Mouse (Mus musculus) forebrain, embryonic 12.5 days (tissue): ENCODE measurements at regions not wholly inside any gene's neighbourhood (a gene's known extent, or its start where the extent isn't known, plus 50 kb on each side); places are given as distances from the start of the nearest gene placed in this dataset.

Source experiments
- ATAC-seq: fragments of 200-750 bp; cut with Nextera tagmentation; 2 replicates; pipeline ENCODE4 v1.8.0; 2017; ENCODE audit warnings: moderate TSS enrichment; ENCODE audit not compliant: low FRiP score
- H3K27ac ChIP-seq: fragments of 300-500 bp; sonication (generic); 2 replicates; pipeline ENCODE4 v1.5.1; 2016; ENCODE audit warnings: mild to moderate bottlenecking
- H3K27me3 ChIP-seq: fragments of 300-500 bp; sonication (generic); 2 replicates; pipeline ENCODE4 v1.6.1; 2016; ENCODE audit warnings: mild to moderate bottlenecking
- H3K36me3 ChIP-seq: fragments of 300-500 bp; sonication (generic); replicated peaks from 2 replicates; pipeline ENCODE4 v1.6.1; 2016; ENCODE audit warnings: mild to moderate bottlenecking
- H3K4me1 ChIP-seq: fragments of 300-500 bp; sonication (generic); 2 replicates; pipeline ENCODE4 v1.6.1; 2016
- H3K4me2 ChIP-seq: fragments of 300-500 bp; sonication (generic); 2 replicates; pipeline ENCODE4 v1.6.1; 2016; ENCODE audit warnings: mild to moderate bottlenecking, moderate library complexity
- H3K4me3 ChIP-seq: fragments of 300-500 bp; sonication (generic); replicated peaks from 2 replicates; pipeline ENCODE4 v1.5.1; 2016; ENCODE audit warnings: mild to moderate bottlenecking
- H3K9ac ChIP-seq: fragments of 300-500 bp; sonication (generic); 2 replicates; pipeline ENCODE4 v1.6.1; 2016; ENCODE audit warnings: mild to moderate bottlenecking
- H3K9me3 ChIP-seq: fragments of 300-500 bp; sonication (generic); 2 replicates; pipeline ENCODE4 v1.6.1; 2016
- WGBS: fragments of 180-500 bp; shearing (Covaris S2); methylation state at CpG from one replicate; pipeline ENCODE4 v1.1.7; 2016; 5-methylcytosine and 5-hydroxymethylcytosine counted together

DNA sequence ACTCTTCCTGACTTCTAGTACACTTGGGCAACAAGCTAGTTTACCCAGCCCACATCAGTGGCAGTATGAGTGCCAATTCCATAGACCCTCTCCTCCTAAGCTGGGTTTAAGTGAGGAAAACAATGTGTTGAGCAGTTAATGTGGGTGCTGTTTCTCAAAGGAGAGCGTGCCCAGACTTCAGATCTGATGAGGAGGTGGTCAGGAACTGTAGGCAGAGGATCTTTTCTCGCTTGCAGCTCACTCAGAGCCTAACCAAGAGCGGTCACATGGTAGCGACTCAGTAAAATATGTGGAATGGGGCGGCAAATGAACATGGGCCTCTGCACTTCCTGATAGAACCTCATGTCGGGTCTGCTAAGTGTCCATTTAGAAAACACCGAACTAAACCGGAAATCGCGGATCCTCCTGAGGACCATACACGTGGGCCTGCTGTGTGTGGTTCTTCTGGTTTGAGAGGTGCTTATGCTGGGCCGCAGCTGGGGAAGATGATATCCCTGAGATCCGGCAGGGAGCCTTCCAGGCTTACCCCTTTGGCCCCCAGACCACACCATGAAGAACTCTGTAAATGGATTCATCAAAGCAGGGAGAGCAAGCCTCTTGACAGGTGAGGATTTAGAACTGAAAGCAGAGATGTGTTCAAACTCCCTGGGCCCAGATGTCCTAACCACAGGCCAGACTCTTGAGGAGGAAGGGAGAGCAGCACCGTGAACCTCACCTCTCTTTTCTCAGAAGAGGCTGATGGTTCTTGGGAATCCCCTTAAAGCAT lies 153.1 kb downstream of the Zfp36l1 start:
- WGBS: 94% methylated on average over 14 of the region's 14 CpGs
- Histone ChIP-seq H3K9me3 (no peaks in the 10 kb centered on the region), H3K27me3 (no peaks in the 10 kb centered on the region), H3K9ac (no peak overlapping the region), H3K36me3 (no peaks in the 10 kb centered on the region), H3K4me1 (peaks cover 4% of the 10 kb centered on the region), H3K4me2 (no peak overlapping the region), H3K4me3 (no peak overlapping the region), H3K27ac (no peak overlapping the region)
- no peak for ATAC-seq

- H3K4me2 ChIP-seq: no peak overlapping the region
- no peak for ATAC-seq
- H3K27me3 ChIP-seq: no peaks in the 10 kb centered on the region
- H3K9me3 ChIP-seq: no peaks in the 10 kb centered on the region
- H3K4me3 ChIP-seq: no peak overlapping the region
- no peak overlapping the region for H3K27ac ChIP-seq
- 0 out of 2 replicates have a peak, but pooled peaks cover 3% of the 10 kb centered on the region for H3K4me1 ChIP-seq
- no peak overlapping the region for H3K9ac ChIP-seq
- H3K36me3 ChIP-seq: no peaks in the 10 kb centered on the region
- WGBS: 72% methylated on average over 4 of the region's 4 CpGs
These were observed 155.6 kb downstream of the Zfp36l1 start for GRCm38 (mm10) chr12:79957211-79957610.

DNA sequence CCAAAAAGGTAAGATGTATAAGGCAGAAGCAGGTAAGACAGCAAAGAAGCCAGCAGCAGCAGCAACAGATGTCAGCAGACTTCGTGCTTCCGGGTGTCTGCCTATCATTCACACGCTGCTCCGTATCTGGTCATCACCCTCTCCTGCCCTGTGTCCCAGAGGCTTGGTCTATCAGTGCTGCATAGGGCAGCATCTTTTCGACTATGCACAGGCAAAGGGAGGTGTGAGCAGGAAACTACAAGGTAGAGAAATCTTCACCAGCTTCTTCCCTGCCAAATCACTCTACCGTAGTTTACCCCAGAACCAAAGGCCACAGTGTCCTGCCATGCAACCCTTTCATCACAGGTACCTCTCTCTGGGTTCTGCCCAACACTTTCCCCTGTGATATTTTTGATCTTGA lies 156.5 kb downstream of the Zfp36l1 start:
- H3K27ac ChIP-seq: no peak overlapping the region
- H3K4me1 ChIP-seq: 0 out of 2 replicates have a peak, but pooled peaks cover 3% of the 10 kb centered on the region
- no peaks in the 10 kb centered on the region for H3K36me3 ChIP-seq
- no peaks in the 10 kb centered on the region for H3K9me3 ChIP-seq
- WGBS: 94% methylated on average over 6 of the region's 6 CpGs
- no peak overlapping the region for H3K4me2 ChIP-seq
- no peak overlapping the region for H3K4me3 ChIP-seq
- no peak for ATAC-seq
- H3K27me3 ChIP-seq: no peaks in the 10 kb centered on the region
- no peak overlapping the region for H3K9ac ChIP-seq

DNA sequence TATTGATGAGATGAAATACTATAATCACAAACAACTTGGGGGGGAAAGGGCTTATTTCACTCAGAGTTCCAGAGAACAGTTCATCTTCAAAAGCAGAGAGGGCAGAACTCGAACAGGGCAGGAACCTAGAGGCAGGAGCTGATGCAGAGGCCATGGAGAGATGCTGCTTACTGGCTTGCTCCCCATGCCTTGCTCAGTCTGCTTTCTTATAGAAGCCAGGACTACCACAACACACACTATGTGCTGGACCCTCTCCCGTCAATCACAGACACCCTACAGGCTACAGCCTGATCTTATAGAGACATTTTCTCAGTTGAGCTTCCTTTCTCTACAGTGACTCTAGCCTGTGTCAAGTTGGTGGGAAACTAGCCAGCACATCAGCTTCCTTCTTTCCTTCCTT lies 157.3 kb downstream of the Zfp36l1 start:
- H3K27ac ChIP-seq: no peak overlapping the region
- H3K4me3 ChIP-seq: no peak overlapping the region
- 0 out of 2 replicates have a peak, but pooled peaks cover 3% of the 10 kb centered on the region for H3K4me1 ChIP-seq
- H3K4me2 ChIP-seq: no peak overlapping the region
- no peak overlapping the region for H3K9ac ChIP-seq
- no peak for ATAC-seq
- H3K36me3 ChIP-seq: no peaks in the 10 kb centered on the region
- H3K9me3 ChIP-seq: no peaks in the 10 kb centered on the region
- H3K27me3 ChIP-seq: no peaks in the 10 kb centered on the region
- WGBS: 86% methylated on average over 2 of the region's 2 CpGs

DNA sequence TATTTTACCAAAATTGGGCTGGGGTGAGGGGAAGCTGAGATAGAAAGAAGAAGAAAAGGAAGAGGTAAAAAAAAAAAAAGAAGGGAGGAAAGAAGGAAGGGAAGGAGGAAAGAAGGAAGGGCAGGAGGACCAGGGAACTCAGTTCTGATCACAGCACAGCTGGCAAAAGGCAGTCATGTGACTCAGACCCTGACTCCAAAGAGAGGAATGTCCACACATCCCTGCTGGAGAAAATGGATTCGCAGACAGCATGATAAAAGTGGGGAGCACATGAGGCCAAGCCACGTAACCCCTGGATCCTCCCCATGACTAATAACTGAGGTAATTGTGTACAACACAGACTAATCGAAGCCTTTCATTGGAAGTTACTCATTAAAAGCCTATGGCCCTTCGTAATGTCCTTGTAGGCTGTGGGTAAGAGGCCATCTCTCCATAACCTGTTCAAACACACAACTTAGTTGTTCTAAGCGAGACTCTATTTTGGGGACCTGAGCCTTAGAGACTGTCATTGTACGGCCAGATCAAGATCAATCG lies 162.2 kb downstream of the Zfp36l1 start:
- ATAC-seq: no peak
- no peak overlapping the region for H3K9ac ChIP-seq
- H3K36me3 ChIP-seq: no peaks in the 10 kb centered on the region
- H3K4me3 ChIP-seq: no peak overlapping the region
- no peaks in the 10 kb centered on the region for H3K27me3 ChIP-seq
- H3K4me2 ChIP-seq: no peak overlapping the region
- no peaks in the 10 kb centered on the region for H3K9me3 ChIP-seq
- H3K4me1 ChIP-seq: peaks cover 8% of the 10 kb centered on the region
- H3K27ac ChIP-seq: no peak overlapping the region
- WGBS: 91% methylated on average over 7 of the region's 7 CpGs

DNA sequence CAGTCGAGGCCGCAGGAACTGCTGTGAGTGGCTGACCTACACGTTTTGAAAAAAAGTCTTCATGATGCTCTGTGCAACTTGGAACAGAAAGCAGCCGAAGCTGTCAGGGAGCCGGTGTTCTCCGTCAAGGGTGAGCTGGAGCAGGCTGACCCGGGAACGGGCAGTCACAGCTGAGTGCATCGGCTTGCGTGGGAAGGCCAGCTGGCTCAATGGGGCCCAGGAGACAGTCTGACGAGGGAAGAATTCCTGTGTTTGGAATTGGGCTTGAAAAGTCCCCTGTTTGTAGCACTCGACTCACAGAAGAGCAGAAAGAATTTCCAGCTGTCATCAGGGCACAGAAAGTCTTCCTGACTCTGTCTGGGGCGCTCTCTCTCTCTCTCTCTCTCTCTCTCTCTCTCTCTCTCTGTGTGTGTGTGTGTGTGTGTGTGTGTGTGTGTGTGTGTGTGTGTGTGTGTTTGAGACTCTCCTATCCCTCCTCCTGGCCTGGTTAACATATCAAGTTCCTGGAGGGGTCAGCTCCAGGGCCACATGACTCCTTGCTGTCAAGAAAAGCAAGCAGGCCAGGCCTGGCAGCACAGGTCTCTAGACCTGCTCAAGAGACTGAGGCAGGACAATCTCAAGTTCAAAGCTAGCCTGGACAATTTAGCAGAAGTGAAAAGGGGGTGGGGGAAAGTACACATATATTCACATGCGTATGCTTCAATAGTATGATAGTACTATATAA lies 163.6 kb downstream of the Zfp36l1 start:
- Histone ChIP-seq H3K36me3 (no peaks in the 10 kb centered on the region), H3K4me3 (no peak overlapping the region), H3K27me3 (no peaks in the 10 kb centered on the region), H3K9ac (no peak overlapping the region), H3K27ac (0 out of 2 replicates have a peak overlapping the region, but pooled peaks have one; percentile 0), H3K9me3 (no peaks in the 10 kb centered on the region), H3K4me1 (peaks cover 21% of the 10 kb centered on the region), H3K4me2 (no peak overlapping the region)
- 43% methylated on average over 14 of the region's 14 CpGs for whole genome bisulfite sequencing
- ATAC-seq: no peak

DNA sequence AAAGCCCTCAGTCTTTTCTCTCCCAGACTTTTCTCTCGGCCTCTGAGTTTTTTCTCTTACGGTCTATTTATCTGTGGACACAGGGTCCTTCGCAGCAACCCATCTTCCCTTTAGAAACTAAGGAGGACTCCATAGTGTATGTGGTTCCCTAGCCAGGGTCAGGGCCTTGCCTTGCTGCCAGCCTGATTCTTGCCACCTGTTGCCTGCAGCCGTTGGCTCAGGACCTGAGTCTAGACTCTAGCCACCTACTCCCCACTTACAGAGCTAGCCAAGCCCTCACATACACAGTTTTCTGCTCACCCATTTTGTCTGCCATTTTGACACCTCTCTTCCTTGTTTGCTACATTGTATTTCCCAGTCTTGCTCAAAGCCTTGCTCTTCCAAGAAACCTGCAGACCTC lies 165.2 kb downstream of the Zfp36l1 start:
- ATAC-seq: no peak
- Histone ChIP-seq H3K9me3 (no peaks in the 10 kb centered on the region), H3K27ac (no peak overlapping the region), H3K4me1 (peaks cover 24% of the 10 kb centered on the region), H3K27me3 (no peaks in the 10 kb centered on the region), H3K4me3 (no peak overlapping the region), H3K36me3 (no peaks in the 10 kb centered on the region), H3K4me2 (no peak overlapping the region), H3K9ac (no peak overlapping the region)
- 91% methylated on average over 4 of the region's 4 CpGs for WGBS

- H3K36me3 ChIP-seq: no peaks in the 10 kb centered on the region
- 82% methylated on average over 10 of the region's 10 CpGs for WGBS
- no peak overlapping the region for H3K4me2 ChIP-seq
- ATAC-seq: no peak
- H3K27me3 ChIP-seq: no peaks in the 10 kb centered on the region
- H3K4me1 ChIP-seq: peaks cover 28% of the 10 kb centered on the region
- H3K4me3 ChIP-seq: no peak overlapping the region
- H3K9me3 ChIP-seq: no peaks in the 10 kb centered on the region
- H3K9ac ChIP-seq: no peak overlapping the region
- no peak overlapping the region for H3K27ac ChIP-seq
These were observed 166.0 kb downstream of the Zfp36l1 start for GRCm38 (mm10) chr12:79946777-79947176.

DNA sequence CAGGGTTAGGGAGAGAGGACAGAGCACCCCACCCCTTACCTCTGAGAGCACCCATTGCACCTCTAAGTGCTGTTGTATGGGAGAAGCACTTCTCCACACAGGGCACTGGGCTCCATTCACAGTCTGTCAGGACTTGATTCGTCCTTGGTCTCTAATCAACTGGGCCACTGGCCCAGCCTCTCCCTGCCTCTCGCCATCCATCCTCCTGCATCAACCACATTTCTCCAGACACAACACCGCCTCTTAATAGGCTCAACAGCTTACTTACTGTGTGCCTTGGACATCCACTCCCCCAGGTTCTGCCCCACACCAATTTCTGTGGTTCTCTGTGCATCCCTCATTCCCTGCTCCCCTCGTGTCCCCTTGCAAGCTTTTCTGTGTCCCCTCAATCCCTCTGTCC lies 166.9 kb downstream of the Zfp36l1 start:
- WGBS: 95% methylated on average over 4 of the region's 4 CpGs
- Histone ChIP-seq H3K4me1 (peaks cover 28% of the 10 kb centered on the region), H3K27ac (no peak overlapping the region)

GRCm38 (mm10) chr12:79944714-79945493 lies 167.9 kb downstream of the Zfp36l1 start:
- Histone ChIP-seq H3K9ac (no peak overlapping the region), H3K4me3 (no peak overlapping the region), H3K27me3 (no peaks in the 10 kb centered on the region), H3K4me1 (peaks cover 28% of the 10 kb centered on the region), H3K4me2 (no peak overlapping the region), H3K9me3 (no peaks in the 10 kb centered on the region), H3K27ac (peak overlapping the region; percentile 53), H3K36me3 (no peaks in the 10 kb centered on the region)
- 27% methylated on average over 6 of the region's 6 CpGs for WGBS
- ATAC-seq: no peak

More for the DNA sequence above, 166.9 kb downstream of the Zfp36l1 start:
- Histone ChIP-seq H3K9me3 (no peaks in the 10 kb centered on the region), H3K4me2 (no peak overlapping the region), H3K9ac (no peak overlapping the region), H3K27me3 (no peaks in the 10 kb centered on the region), H3K4me3 (no peak overlapping the region), H3K36me3 (no peaks in the 10 kb centered on the region)
- ATAC-seq: no peak

DNA sequence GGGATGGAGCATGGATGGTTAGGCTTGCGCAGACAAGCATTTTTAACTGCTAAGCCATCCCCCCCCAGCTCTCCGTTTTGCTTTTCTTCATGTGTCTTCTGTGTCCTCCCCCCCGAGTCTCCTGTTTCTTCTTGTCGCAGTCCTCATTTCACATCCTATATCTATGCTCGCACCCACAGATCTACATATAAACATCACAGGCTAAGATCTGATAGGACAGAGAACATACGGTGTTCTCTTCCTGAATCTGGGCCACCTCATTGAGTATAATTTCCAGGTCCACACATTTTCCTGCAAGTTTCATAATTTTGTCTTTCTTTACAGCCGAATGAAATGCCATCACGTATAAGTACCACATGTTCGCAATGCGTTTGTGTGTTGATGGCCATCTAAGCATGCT lies 168.7 kb downstream of the Zfp36l1 start:
- ATAC-seq: no peak
- WGBS: 89% methylated on average over 10 of the region's 10 CpGs
- H3K27ac ChIP-seq: no peak overlapping the region
- peaks cover 27% of the 10 kb centered on the region for H3K4me1 ChIP-seq
- H3K4me2 ChIP-seq: no peak overlapping the region
- H3K4me3 ChIP-seq: no peak overlapping the region
- H3K9me3 ChIP-seq: no peaks in the 10 kb centered on the region
- no peaks in the 10 kb centered on the region for H3K27me3 ChIP-seq
- H3K9ac ChIP-seq: no peak overlapping the region
- no peaks in the 10 kb centered on the region for H3K36me3 ChIP-seq

DNA sequence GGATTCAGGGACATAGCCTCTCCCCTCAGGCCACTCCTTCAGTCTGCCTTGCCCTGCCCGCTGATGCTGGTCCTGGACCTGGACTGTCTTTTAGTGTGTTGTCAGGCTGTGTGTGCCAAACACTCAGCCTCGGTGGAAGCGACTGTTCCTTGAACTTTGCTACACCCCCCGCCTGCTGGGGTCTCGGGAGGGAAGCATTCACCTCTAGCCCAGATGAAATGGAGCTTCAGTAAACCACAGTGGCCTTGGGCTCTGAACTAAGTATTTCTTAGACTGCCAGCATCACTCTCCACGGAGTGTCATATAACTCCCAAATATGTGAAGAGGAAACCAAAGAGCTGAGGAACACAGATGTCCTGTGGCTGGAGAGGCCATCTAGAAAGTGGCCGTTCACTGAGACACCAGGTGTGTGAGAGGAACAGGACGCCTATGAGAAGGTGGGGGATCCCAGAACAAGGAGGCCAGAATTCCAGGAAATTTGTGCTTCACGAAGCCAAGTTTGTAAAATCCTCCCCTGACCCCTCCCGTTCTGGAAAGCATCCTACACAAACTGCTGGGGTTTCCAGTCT lies 170.2 kb downstream of the Zfp36l1 start:
- H3K27me3 ChIP-seq: no peaks in the 10 kb centered on the region
- ATAC-seq: no peak
- 68% methylated on average over 10 of the region's 10 CpGs for WGBS
- peaks cover 20% of the 10 kb centered on the region for H3K4me1 ChIP-seq
- no peak overlapping the region for H3K9ac ChIP-seq
- H3K9me3 ChIP-seq: no peaks in the 10 kb centered on the region
- no peaks in the 10 kb centered on the region for H3K36me3 ChIP-seq
- no peak overlapping the region for H3K4me2 ChIP-seq
- H3K4me3 ChIP-seq: no peak overlapping the region
- no peak overlapping the region for H3K27ac ChIP-seq
